Mouse (Mus musculus) frontal cortex, adult 2 months (tissue): Measurements from ENCODE around the gene Cfap43. TPM values are rescaled to one million over a fixed set of nuclear protein-coding genes. Genes with fewer than 3 reads are reported as not detected.

Experiments
- DNase-seq, 2 experiments: peaks; one replicate each; pipeline ENCODE4 v3.0.0; 2022; ENCODE audit warnings: low spot score in 1 of 2; ENCODE audit errors: extremely low spot score in 1 of 2
- polyA plus RNA-seq: library from polyadenylated mRNA; depleted of rRNA; stranded (reverse); fragments of >200 nt; gene quantifications from 2 replicates; pipeline ENCODE4 v1.2.3, GENCODE M21; 2012

Cfap43 gene
- polyA plus RNA-seq, 1 experiment, result 0.44 TPM

- peak; percentile 72 to 84 for DNase-seq
These were observed 188.4 kb downstream of the Cfap43 start for GRCm38 (mm10) chr19:47730691-47731070.

DNA sequence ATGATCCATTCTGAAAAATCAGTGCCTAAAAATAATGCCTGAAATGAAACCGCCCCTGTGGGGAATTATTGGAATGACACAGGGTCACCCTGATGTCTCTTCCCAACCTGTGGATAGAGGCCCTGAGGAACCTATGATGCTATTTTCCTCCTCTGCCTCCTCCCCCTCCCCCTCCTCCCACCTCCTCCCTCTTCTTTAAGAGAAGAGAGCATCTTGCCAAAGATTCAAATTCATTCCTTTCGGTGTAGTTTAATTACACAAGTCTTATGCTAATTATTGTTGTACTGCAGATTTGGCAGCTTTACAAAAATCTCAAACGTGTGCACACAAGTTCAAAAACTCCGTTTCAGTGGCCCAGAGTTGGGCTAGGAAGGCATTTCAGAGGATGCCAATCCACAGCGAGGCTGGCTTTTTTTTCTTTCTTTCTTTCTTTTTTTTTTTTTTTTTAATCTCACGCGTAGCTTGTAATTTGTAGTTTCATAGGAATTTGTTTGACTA lies 193.4 kb downstream of the Cfap43 start:
- DNase-seq, result no peak

DNA sequence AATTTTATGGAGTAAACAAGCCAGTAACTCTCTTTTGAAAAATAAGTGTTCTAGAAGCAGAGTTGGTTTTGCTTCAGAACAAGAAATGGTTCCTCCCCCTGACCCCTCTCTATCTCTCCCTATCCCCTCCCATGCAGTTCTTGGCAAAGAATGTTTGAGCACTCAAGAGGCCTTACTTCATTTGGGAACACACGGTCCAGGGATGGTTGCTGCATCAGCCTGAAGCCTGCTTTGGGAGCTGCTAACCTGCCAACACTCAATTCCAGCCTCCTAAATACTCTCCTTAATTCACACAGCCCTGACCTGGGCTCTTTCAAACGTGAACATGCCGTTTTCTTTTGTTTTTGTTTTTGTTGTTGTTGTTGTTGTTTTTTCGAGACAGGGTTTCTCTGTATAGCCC lies 194.2 kb downstream of the Cfap43 start:
- DNase-seq, result no peak

DNA sequence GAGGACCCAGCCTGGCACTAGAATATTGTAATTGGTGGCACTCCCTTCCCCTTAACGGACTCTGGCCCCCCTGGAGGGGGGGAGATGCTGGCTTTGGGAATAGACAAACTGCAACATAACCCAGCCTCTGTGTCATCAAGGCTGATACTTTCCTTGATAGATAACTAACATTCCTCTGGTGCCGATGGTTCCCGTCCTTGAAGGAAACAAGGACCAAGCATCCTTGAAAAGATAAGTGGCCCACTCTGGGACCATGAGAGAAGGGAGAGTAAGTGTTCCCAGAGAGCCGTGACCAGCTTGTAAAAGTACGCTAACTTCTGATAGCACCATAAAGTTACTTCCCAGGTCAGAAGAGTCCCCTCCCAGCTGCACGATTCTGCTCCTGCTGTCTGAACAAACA lies 196.6 kb downstream of the Cfap43 start:
- no peak for DNase-seq

DNA sequence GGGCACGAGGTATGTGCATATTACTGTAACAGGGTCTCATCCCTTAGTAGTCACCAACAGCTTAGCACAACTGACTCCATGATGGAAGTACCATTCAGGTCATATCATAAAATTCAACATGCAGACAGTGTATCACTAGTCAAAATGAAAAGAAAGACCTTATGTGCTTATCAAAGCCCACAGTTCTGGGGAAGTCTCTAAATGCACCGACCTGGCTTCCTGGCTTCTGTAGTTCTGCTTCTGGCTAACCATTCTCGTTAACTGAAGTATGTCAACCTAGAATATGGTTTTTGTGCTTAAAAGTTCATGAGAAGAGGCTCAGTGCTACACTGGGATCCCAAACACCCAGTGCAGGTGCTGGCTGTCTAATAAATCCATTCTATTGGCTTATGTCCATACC lies 199.9 kb downstream of the Cfap43 start:
- no peak for DNase-seq

DNA sequence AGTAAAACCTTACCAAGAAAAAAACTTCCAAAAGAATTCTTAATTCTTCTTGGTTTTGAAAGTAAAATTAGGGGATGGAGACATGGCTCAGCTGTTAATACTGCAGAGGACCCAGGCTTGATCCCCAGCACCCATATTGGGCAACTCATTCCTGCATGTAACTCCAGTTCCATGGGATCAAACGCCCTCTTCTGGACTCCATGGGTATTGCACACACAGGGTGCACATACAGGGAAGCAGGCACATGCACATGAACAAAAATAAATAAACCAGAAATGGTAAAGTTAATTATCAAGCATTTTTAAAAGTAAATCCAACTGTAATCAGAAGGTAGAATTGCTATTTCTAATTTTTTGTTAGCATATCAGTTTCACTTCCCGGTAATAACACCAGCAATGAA lies 202.9 kb downstream of the Cfap43 start:
- no peak for DNase-seq

DNA sequence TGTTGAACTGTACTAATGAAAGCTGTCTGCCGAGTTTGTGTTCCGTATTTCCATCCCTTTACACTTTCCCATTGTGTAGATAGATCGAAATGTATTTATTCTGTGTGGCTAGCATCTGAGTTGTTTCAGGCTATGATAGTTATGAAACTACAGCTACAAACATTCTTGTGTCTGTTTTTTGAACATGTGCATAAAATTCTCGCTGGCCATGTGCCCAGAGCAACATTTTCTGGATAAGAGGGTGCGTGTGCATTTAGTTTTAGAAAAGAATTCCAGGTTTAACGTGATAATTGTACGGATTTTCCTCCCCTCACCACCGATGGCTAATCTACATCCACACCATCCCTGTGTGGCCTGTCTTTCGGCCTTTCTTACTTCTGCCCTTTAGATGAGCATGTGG lies 205.6 kb downstream of the Cfap43 start:
- no peak for DNase-seq

GRCm38 (mm10) chr19:47710376-47710775 lies 208.7 kb downstream of the Cfap43 start:
- DNase-seq, result peak; percentile 15 to 40

DNA sequence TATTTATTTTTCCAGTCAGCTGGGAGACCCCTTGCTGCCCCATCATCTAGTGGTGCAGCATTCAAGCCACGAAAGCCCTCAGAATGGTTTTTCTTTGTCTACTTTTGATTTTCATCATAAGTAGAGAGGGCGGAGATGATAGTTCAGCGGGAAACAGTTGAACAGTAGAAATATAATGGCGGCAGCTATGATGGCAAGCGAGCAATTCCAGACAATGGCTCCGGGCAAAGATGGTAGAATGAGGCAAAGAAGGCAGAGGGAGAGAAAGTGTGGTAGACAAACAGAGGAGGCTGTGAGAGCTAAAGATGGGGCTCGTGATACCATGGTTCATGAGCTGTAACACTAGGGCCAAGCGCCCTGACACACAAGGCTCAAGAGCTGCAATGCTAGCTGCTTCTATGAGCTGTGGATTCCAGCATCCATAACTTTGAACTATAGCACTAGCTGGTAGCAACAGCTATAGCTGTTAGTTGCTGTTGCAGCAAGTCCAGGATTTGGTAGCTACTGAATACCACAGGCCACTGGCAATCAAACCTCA lies 213.2 kb downstream of the Cfap43 start:
- DNase-seq, result no peak

- no peak for DNase-seq
These were observed 213.9 kb downstream of the Cfap43 start for GRCm38 (mm10) chr19:47705080-47705771.

- no peak for DNase-seq
These were observed 218.6 kb downstream of the Cfap43 start for GRCm38 (mm10) chr19:47700509-47700908.

GRCm38 (mm10) chr19:47699743-47700142 lies 219.3 kb downstream of the Cfap43 start:
- no peak for DNase-seq

- DNase-seq, result no peak
These were observed 220.8 kb downstream of the Cfap43 start for GRCm38 (mm10) chr19:47698266-47698665.

- DNase-seq, result no peak
These were observed 222.0 kb downstream of the Cfap43 start for GRCm38 (mm10) chr19:47697067-47697466.

GRCm38 (mm10) chr19:47696411-47696810 lies 222.7 kb downstream of the Cfap43 start:
- DNase-seq, result no peak

DNA sequence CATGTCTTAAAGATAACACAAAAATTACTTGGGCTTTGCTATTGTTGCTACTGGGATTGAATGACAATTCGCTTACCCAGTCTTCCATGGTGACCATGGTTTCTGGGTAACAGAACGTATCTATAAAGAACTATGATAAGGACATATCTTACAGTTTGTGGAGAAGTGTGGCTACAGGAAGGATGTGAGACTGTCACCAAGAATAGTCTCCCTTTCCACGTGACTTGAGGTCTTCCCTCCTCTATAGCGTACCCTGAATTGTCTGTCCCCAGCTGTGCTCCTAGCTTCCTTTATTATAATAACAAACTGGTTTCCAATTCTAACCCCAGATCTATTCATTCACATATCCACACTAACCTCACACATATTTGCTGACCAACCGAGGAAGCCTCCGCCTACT lies 223.4 kb downstream of the Cfap43 start:
- DNase-seq, result no peak

DNA sequence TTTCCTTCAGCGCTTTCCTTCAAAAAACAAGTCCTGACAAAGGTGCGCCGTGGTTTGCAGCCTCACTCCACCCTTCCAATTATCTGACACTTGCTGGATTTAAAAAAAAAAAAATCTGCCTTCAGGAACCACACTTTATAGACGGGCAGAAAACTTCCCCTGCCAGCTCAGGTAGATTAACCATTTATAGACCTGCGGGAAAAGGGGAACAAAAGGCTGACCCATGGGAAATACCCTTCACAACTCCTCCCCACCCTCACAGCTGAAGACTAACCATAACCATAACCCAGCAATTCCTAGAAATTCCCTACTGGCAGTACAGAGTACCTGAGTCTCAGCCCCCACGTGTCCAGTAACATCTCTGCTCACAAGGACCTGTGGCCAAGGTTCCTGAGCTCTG lies 227.1 kb downstream of the Cfap43 start, which contains the start of gene Col17a1:
Col17a1 (minus strand) TSS at position 101 of the 400 bp plus-strand sequence.
- no peak for DNase-seq

DNA sequence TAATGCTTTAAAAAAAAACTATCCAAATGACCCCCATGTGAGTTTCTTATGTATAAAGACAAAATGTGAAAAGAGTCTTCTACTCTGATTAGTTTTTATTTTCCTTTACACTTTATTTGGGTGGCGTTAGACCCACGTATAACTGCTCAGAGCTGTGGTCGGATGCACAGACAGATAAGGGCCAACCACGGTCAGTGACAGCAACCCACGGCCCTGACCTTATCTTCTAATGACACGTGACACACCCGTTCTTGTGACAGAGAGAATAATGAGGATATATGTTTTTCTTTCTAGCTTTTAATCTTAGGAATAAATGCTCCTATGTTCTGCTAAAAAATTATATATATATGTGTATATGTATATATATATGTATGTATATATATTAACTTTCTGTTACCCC lies 229.5 kb downstream of the Cfap43 start:
- DNase-seq, result no peak
